Mouse (Mus musculus) hindbrain, embryonic 11.5 days (tissue): ENCODE results near the gene Dscam. TPM values are rescaled to one million over a fixed set of nuclear protein-coding genes. Genes with fewer than 3 reads are reported as not detected.
A peak's percentile ranks its signal among the peaks of the same experiment; 100 is the strongest.

Experiments
- ATAC-seq: fragments of 200-750 bp; cut with Nextera tagmentation; 2 replicates; pipeline ENCODE4 v1.8.0; 2017; ENCODE audit warnings: mild to moderate bottlenecking, moderate TSS enrichment, moderate library complexity; ENCODE audit not compliant: low FRiP score
- DNase-seq: peaks from one replicate; pipeline ENCODE4 v3.0.0-alpha.2; 2015; ENCODE audit warnings: low spot score
- H3K27ac ChIP-seq: fragments of 300-500 bp; sonication (generic); 2 replicates; pipeline ENCODE4 v1.5.1; 2014; ENCODE audit warnings: mild to moderate bottlenecking, low read depth, low read length
- H3K27me3 ChIP-seq: fragments of 300-500 bp; sonication (generic); 2 replicates; pipeline ENCODE4 v1.6.1; 2014; ENCODE audit warnings: mild to moderate bottlenecking, low read length, moderate library complexity, mixed read lengths; ENCODE audit not compliant: control insufficient read depth, insufficient read depth
- H3K36me3 ChIP-seq: fragments of 300-500 bp; sonication (generic); 2 replicates; pipeline ENCODE4 v1.6.1; 2014; ENCODE audit warnings: mild to moderate bottlenecking, low read length, moderate library complexity, mixed read lengths; ENCODE audit not compliant: control insufficient read depth, insufficient read depth
- H3K4me1 ChIP-seq: fragments of 300-500 bp; sonication (generic); replicated peaks from 2 replicates; pipeline ENCODE4 v1.6.1; 2014; ENCODE audit warnings: low read length, mixed read lengths; ENCODE audit not compliant: control insufficient read depth, insufficient read depth
- H3K4me2 ChIP-seq: fragments of 300-500 bp; sonication (generic); replicated peaks from 2 replicates; pipeline ENCODE4 v1.6.1; 2014; ENCODE audit warnings: mild to moderate bottlenecking, low read depth, low read length
- H3K4me3 ChIP-seq: fragments of 300-500 bp; sonication (generic); 2 replicates; pipeline ENCODE4 v1.5.1; 2014; ENCODE audit warnings: low read depth, low read length
- H3K9ac ChIP-seq: fragments of 300-500 bp; sonication (generic); 2 replicates; pipeline ENCODE4 v1.6.1; 2014; ENCODE audit warnings: low read depth, low read length
- H3K9me3 ChIP-seq: fragments of 300-500 bp; sonication (generic); 2 replicates; pipeline ENCODE4 v1.6.1; 2016; ENCODE audit warnings: low read length; ENCODE audit not compliant: control insufficient read depth
- WGBS: fragments of 180-500 bp; shearing (Covaris S2); extraction: QIAGEN DNeasy Blood & Tissue Kit; methylation state at CpG from one replicate; pipeline ENCODE4 v1.1.7; 2014; 5-methylcytosine and 5-hydroxymethylcytosine counted together
- polyA plus RNA-seq: library from polyadenylated mRNA; unstranded; fragments of >200 nt; fragmentation: Nextera tagmentation; extraction: Ambion mirVana; gene quantifications from 2 replicates; pipeline ENCODE4 v1.2.1, GENCODE M21; 2014

Dscam gene
- polyA plus RNA-seq, 1 experiment from 2014 or later = 2.0 TPM

DNA sequence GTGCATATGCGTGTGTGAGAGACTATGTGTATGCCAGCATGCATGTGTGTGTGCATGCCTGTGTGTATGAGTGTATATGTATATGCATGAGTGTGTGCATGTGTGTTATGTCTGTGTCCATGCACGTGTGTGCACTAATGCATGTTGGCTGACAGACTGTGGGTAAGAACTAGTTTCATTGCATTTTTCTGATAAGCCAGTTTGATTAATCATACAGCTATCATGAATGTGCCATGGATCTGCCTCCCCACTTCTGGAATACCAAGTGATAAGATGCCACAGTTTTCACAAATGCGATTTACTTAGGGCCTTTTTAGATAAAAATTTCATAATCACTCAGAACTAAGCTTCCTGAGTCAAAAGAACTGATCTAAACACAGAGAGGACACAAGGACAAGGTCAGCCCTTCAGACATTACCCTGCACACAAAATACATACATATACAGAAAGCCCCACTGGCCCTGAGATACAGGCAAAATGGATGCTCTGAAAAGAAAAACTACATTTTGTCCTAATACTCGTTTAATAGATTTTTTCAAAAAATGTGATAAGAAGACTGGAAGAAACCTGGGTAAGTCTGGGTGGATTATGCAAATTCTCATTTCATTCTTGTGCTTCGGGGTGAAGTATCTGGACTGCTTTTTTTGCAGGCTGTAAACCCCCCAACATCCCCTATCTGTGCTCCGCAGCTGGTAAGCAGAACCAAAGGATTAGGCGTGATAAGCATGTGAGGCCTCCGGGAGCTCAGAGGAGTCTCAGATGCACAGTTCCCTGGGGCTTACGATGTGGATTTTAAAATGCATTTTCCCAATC is 164.3 kb downstream of the Dscam start:
- no peak for ATAC-seq
- no peaks in the 10 kb centered on the region for H3K4me1 ChIP-seq
- no peaks in the 10 kb centered on the region for H3K9me3 ChIP-seq
- no peak for DNase-seq
- no peak overlapping the region for H3K4me2 ChIP-seq
- H3K9ac ChIP-seq = no peak overlapping the region
- 66% methylated on average over 9 of the region's 9 CpGs for WGBS
- H3K27me3 ChIP-seq = no peaks in the 10 kb centered on the region
- H3K27ac ChIP-seq = 0 out of 2 replicates have a peak overlapping the region, but pooled peaks have one; percentile 47
- H3K36me3 ChIP-seq = no peaks in the 10 kb centered on the region
- no peak overlapping the region for H3K4me3 ChIP-seq

DNA sequence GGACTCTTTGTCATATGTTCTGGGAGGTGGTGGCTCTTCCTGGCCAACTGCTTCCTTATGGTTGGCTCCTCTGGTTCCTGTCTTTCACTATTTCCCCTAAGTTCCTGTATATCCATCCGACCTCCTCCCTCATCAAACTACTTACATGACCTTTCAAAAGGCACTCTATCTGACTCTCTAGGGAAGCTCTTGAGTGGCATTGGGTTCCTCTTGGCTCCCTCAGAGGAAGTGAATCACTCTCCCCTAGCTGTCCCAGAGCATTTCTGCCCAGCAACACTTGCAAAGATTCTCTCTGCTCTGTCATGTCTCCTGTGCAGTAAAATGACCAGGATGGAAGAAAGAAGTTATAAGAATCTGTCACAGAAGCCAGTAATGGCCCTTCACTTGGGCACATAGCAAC is 166.6 kb downstream of the Dscam start:
- no peaks in the 10 kb centered on the region for H3K4me1 ChIP-seq
- no peak overlapping the region for H3K27ac ChIP-seq
- no peaks in the 10 kb centered on the region for H3K9me3 ChIP-seq
- no peaks in the 10 kb centered on the region for H3K36me3 ChIP-seq
- H3K9ac ChIP-seq = no peak overlapping the region
- ATAC-seq (no peak), DNase-seq (no peak)
- no peak overlapping the region for H3K4me3 ChIP-seq
- H3K27me3 ChIP-seq = no peaks in the 10 kb centered on the region
- no peak overlapping the region for H3K4me2 ChIP-seq
- 52% methylated on average over 1 of the region's 1 CpGs for WGBS

DNA sequence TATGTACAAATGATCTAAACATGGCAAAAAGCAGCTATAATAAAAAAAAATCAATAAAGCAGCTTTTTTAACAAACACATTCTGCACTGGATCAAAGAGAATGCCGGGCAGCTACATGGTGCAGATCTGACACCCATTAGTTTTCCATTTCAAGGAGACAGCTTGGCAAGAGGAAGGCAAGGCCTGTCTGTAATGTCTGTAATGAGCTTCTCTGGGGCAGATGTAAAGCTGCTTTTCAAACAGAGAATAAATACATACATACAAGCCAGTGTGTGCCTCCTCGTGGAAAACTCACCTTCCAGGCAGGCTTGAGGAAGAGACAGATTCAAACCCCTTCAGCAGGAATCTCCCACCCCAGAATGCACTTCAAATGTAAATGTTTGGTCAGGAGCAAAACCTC is 167.7 kb downstream of the Dscam start:
- 61% methylated on average over 2 of the region's 2 CpGs for WGBS
- Histone ChIP-seq H3K9ac (no peak overlapping the region), H3K9me3 (no peaks in the 10 kb centered on the region), H3K27me3 (no peaks in the 10 kb centered on the region), H3K36me3 (no peaks in the 10 kb centered on the region), H3K4me2 (no peak overlapping the region), H3K4me3 (no peak overlapping the region), H3K4me1 (no peaks in the 10 kb centered on the region), H3K27ac (no peak overlapping the region)
- DNase-seq = no peak
- no peak for ATAC-seq

DNA sequence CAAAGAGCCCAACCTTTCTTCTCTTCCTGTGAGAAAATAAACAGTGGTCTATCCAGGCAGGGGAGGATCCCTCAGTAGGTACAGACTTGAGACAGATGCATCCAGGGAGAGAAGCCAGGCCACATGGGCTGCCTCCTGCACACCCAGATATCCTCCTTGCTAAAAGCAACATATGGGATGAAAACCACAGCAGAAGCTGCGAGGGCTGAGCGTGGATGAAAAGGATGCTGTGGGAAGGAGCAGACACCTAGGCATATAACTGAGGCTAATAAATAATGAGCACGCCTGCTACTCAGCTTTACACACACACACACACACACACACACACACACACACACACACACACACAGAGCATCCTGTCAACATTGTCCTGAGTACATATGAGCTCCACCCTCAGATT is 168.4 kb downstream of the Dscam start:
- WGBS = 78% methylated on average over 3 of the region's 3 CpGs
- H3K27ac ChIP-seq = no peak overlapping the region

DNA sequence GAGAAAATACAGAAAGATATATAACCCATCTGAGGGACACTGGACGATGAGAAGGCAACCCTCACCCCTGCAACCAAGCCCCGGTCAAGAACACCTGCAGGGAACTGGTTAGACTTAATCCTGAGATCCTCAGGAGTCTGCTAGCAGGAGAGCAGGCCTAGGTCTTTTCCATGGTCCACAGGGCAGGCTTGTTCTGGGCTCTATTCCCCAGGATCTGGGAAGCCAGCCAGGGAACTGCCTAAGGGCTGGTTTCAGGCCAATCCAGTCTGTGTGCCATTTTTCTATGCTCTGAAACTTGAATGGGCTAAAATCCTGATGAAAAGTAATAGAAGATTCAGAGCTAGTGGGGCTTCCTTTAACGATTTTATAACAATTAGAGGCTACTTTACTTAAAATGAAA is 173.7 kb downstream of the Dscam start:
- H3K9me3 ChIP-seq = no peaks in the 10 kb centered on the region
- no peaks in the 10 kb centered on the region for H3K27me3 ChIP-seq
- H3K4me1 ChIP-seq = no peaks in the 10 kb centered on the region
- WGBS = 76% methylated on average over 3 of the region's 3 CpGs
- H3K4me2 ChIP-seq = no peak overlapping the region
- no peak overlapping the region for H3K4me3 ChIP-seq
- H3K36me3 ChIP-seq = no peaks in the 10 kb centered on the region
- H3K9ac ChIP-seq = no peak overlapping the region
- H3K27ac ChIP-seq = no peak overlapping the region
- ATAC-seq (no peak), DNase-seq (no peak)

More for the DNA sequence above, 168.4 kb downstream of the Dscam start:
- no peaks in the 10 kb centered on the region for H3K4me1 ChIP-seq
- ATAC-seq (no peak), DNase-seq (no peak)
- H3K9ac ChIP-seq = no peak overlapping the region
- no peak overlapping the region for H3K4me2 ChIP-seq
- no peak overlapping the region for H3K4me3 ChIP-seq
- H3K9me3 ChIP-seq = no peaks in the 10 kb centered on the region
- H3K27me3 ChIP-seq = no peaks in the 10 kb centered on the region
- H3K36me3 ChIP-seq = no peaks in the 10 kb centered on the region

DNA sequence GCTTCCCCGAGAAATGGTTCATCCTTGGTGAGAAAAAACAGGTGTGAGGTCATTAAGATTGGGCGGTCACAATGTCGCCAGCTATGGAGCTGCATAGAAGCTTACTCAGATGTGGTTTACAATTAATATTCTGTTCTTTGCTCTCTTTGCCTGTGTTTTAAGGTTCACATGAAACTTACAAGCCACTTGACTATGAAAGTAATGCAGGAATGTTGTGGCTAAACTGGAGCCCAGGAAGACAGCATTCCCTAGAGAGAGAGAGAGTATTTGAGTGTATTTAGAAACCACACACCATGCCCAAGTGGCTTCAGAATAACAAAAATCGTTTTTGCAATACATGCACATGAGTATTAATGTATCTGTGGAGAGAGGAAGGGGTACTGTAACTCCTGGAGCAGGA is 174.7 kb downstream of the Dscam start:
- ATAC-seq = no peak
- no peak for DNase-seq
- no peaks in the 10 kb centered on the region for H3K9me3 ChIP-seq
- H3K4me3 ChIP-seq = no peak overlapping the region
- no peak overlapping the region for H3K27ac ChIP-seq
- H3K4me2 ChIP-seq = no peak overlapping the region
- H3K27me3 ChIP-seq = no peaks in the 10 kb centered on the region
- no peak overlapping the region for H3K9ac ChIP-seq
- H3K4me1 ChIP-seq = no peaks in the 10 kb centered on the region
- 81% methylated on average over 4 of the region's 4 CpGs for WGBS
- H3K36me3 ChIP-seq = no peaks in the 10 kb centered on the region

DNA sequence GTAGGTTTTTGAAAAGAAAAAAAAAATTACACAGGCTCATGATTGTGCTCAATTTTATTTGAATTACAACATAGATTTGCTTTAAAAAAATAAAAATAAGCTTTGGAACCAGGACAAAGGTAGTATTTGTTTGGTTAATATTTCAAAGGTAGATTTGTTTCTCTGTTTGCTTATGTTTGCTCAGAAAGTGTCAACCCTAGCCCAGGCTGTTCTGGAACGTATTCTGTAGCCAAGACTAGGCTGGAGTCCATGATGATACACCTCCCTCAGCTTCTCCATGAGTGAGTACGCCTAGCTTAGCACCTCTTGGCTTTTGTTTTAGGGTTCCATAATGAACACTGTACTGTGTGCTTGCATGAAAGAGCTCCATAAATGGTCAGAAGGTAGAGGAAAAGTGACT is 183.2 kb downstream of the Dscam start:
- H3K4me3 ChIP-seq = no peak overlapping the region
- WGBS = 84% methylated on average over 2 of the region's 2 CpGs

DNA sequence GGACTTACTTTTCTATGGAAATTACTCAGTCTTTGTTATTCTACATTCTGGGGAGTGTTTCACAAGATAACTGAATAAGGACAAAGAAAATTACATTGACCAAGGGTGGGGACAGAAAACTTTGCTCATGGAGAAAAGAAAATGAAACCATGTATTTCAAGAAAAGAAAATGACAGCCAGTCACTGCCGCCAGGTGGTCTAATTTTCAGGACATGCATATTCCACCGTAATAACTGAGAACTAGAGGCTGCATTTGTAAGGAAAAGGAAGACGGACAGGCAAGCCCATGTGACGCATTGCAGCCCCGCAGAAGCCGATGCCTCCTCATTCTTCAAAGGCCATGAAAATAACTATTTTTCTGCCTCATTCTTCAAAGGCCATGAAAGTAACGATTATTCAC is 197.3 kb downstream of the Dscam start:
- H3K27me3 ChIP-seq = no peaks in the 10 kb centered on the region
- no peak overlapping the region for H3K27ac ChIP-seq
- no peaks in the 10 kb centered on the region for H3K4me1 ChIP-seq
- DNase-seq = peak; percentile 11
- no peak overlapping the region for H3K4me3 ChIP-seq
- H3K4me2 ChIP-seq = no peak overlapping the region
- H3K9me3 ChIP-seq = no peaks in the 10 kb centered on the region
- WGBS = 51% methylated on average over 7 of the region's 7 CpGs
- ATAC-seq = no peak
- no peak overlapping the region for H3K9ac ChIP-seq
- H3K36me3 ChIP-seq = no peaks in the 10 kb centered on the region

More for the DNA sequence above, 183.2 kb downstream of the Dscam start:
- no peak for DNase-seq
- no peak overlapping the region for H3K27ac ChIP-seq
- no peaks in the 10 kb centered on the region for H3K36me3 ChIP-seq
- no peaks in the 10 kb centered on the region for H3K9me3 ChIP-seq
- no peaks in the 10 kb centered on the region for H3K27me3 ChIP-seq
- no peak for ATAC-seq
- H3K4me2 ChIP-seq = no peak overlapping the region
- H3K9ac ChIP-seq = no peak overlapping the region
- H3K4me1 ChIP-seq = no peaks in the 10 kb centered on the region

DNA sequence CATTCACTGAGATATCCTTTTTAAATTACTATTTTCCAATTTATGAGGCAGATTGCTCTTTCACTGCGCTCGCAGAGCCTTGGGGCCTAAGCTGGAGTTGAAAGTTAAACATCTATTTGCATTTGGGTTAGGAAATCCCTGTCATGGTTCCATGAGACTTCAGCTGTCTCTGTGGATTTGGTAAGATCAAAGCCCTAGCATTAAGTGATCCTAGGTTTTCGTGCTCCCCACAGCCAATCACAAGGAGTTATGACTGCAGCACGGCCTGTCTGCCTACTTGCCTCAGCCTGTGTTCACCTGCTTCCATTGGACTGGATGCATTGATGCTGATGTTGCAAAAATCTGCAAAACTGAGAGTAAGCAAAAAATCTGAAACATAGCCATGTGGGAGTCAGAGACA is 198.8 kb downstream of the Dscam start:
- Histone ChIP-seq H3K4me2 (no peak overlapping the region), H3K27ac (no peak overlapping the region), H3K4me3 (no peak overlapping the region), H3K9ac (no peak overlapping the region), H3K4me1 (no peaks in the 10 kb centered on the region), H3K27me3 (no peaks in the 10 kb centered on the region), H3K36me3 (no peaks in the 10 kb centered on the region), H3K9me3 (no peaks in the 10 kb centered on the region)
- 83% methylated on average over 4 of the region's 4 CpGs for WGBS
- DNase-seq (no peak), ATAC-seq (no peak)
